Mouse (Mus musculus) lung, postnatal 0 days (tissue): ENCODE measurements around the gene Spocd1. TPM values are rescaled to one million over a fixed set of nuclear protein-coding genes. Genes with fewer than 3 reads are reported as not detected.

Experiments used
- ATAC-seq: fragments of 200-750 bp; cut with Nextera tagmentation; 2 replicates; pipeline ENCODE4 v1.8.0; 2017; ENCODE audit warnings: moderate library complexity
- DNase-seq: peaks from one replicate; pipeline ENCODE4 v3.0.0-alpha.2; 2016; ENCODE audit warnings: low spot score
- H3K27ac ChIP-seq: fragments of 300-500 bp; sonication (generic); 2 replicates; pipeline ENCODE4 v1.5.1; 2014; ENCODE audit warnings: antibody characterized with exemption, mild to moderate bottlenecking, low read length, mixed read lengths
- H3K27me3 ChIP-seq: fragments of 300-500 bp; sonication (generic); replicated peaks from 2 replicates; pipeline ENCODE4 v1.6.1; 2014; ENCODE audit warnings: low read length, mixed read lengths; ENCODE audit not compliant: insufficient read depth
- H3K36me3 ChIP-seq: fragments of 300-500 bp; sonication (generic); 2 replicates; pipeline ENCODE4 v1.6.1; 2014; ENCODE audit warnings: low read length, mixed read lengths; ENCODE audit not compliant: insufficient read depth
- H3K4me1 ChIP-seq: fragments of 300-500 bp; sonication (generic); 2 replicates; pipeline ENCODE4 v1.6.1; 2014; ENCODE audit warnings: antibody characterized with exemption, low read depth, low read length, mixed read lengths; ENCODE audit not compliant: insufficient read depth
- H3K4me2 ChIP-seq: fragments of 300-500 bp; sonication (generic); replicated peaks from 2 replicates; pipeline ENCODE4 v1.6.1; 2014; ENCODE audit warnings: low read depth, mild to moderate bottlenecking, low read length, moderate library complexity, mixed read lengths
- H3K4me3 ChIP-seq: fragments of 300-500 bp; sonication (generic); 2 replicates; pipeline ENCODE4 v1.5.1; 2014; ENCODE audit warnings: low read depth, low read length
- H3K9ac ChIP-seq: fragments of 300-500 bp; sonication (generic); replicated peaks from 2 replicates; pipeline ENCODE4 v1.6.1; 2014; ENCODE audit warnings: low read depth, mild to moderate bottlenecking
- H3K9me3 ChIP-seq: fragments of 300-500 bp; sonication (generic); 2 replicates; pipeline ENCODE4 v1.6.1; 2016; ENCODE audit warnings: low read length, mixed read lengths
- CTCF ChIP-seq: IDR thresholded peaks from 2 replicates; pipeline ENCODE4 v1.5.1; 2016; ENCODE audit warnings: antibody characterized with exemption, mild to moderate bottlenecking
- EP300 ChIP-seq: IDR thresholded peaks from 2 replicates; pipeline ENCODE4 v1.6.1; 2016; ENCODE audit warnings: antibody characterized with exemption, mild to moderate bottlenecking, control low read depth
- WGBS: fragments of 180-500 bp; shearing (Covaris S2); extraction: QIAGEN DNeasy Blood & Tissue Kit; methylation state at CpG from one replicate; pipeline ENCODE4 v1.1.7; 2014; 5-methylcytosine and 5-hydroxymethylcytosine counted together
- polyA plus RNA-seq: library from polyadenylated mRNA; unstranded; fragments of >200 nt; fragmentation: Nextera tagmentation; extraction: Ambion mirVana; gene quantifications from 2 replicates; pipeline ENCODE4 v1.2.1, GENCODE M21; 2015

Gene Spocd1
- polyA plus RNA-seq, 1 experiment from 2014 or later, result not detected

GRCm38 (mm10) chr4:129966201-129966600 lies 37.2 kb downstream of the Spocd1 start:
- WGBS, result 33% methylated on average over 10 of the region's 10 CpGs
- no peak for ATAC-seq

GRCm38 (mm10) chr4:129967024-129968014 lies 38.3 kb downstream of the Spocd1 start:
- Histone ChIP-seq H3K4me1 (no peaks in the 10 kb centered on the region), H3K4me2 (no peak overlapping the region), H3K9me3 (no peaks in the 10 kb centered on the region), H3K36me3 (no peaks in the 10 kb centered on the region), H3K27me3 (no peaks in the 10 kb centered on the region), H3K4me3 (no peak overlapping the region), H3K9ac (no peak overlapping the region), H3K27ac (no peak overlapping the region)
- DNase-seq, result no peak
- TF ChIP-seq CTCF (no peak), EP300 (no peak)
- 41% methylated on average over 12 of the region's 13 CpGs for WGBS
- ATAC-seq, result no peak

More at GRCm38 (mm10) chr4:129966201-129966600, 37.2 kb downstream of the Spocd1 start:
- H3K4me2 ChIP-seq, result no peak overlapping the region
- H3K27ac ChIP-seq, result no peak overlapping the region
- no peak overlapping the region for H3K4me3 ChIP-seq
- DNase-seq, result no peak
- TF ChIP-seq EP300 (no peak), CTCF (no peak)
- H3K27me3 ChIP-seq, result no peaks in the 10 kb centered on the region
- H3K36me3 ChIP-seq, result no peaks in the 10 kb centered on the region
- no peak overlapping the region for H3K9ac ChIP-seq
- H3K4me1 ChIP-seq, result no peaks in the 10 kb centered on the region
- H3K9me3 ChIP-seq, result no peaks in the 10 kb centered on the region

- WGBS, result 63% methylated on average over 8 of the region's 8 CpGs
- no peaks in the 10 kb centered on the region for H3K36me3 ChIP-seq
- no peak overlapping the region for H3K27ac ChIP-seq
- no peak overlapping the region for H3K4me3 ChIP-seq
- no peaks in the 10 kb centered on the region for H3K4me1 ChIP-seq
- no peak for DNase-seq
- no peaks in the 10 kb centered on the region for H3K9me3 ChIP-seq
- no peaks in the 10 kb centered on the region for H3K27me3 ChIP-seq
- H3K9ac ChIP-seq, result no peak overlapping the region
- no peak for ATAC-seq
- no peak overlapping the region for H3K4me2 ChIP-seq
- no peak for TF ChIP-seq EP300
- no peak for TF ChIP-seq CTCF
Observed at GRCm38 (mm10) chr4:129970168-129970567, 41.1 kb downstream of the Spocd1 start.

DNA sequence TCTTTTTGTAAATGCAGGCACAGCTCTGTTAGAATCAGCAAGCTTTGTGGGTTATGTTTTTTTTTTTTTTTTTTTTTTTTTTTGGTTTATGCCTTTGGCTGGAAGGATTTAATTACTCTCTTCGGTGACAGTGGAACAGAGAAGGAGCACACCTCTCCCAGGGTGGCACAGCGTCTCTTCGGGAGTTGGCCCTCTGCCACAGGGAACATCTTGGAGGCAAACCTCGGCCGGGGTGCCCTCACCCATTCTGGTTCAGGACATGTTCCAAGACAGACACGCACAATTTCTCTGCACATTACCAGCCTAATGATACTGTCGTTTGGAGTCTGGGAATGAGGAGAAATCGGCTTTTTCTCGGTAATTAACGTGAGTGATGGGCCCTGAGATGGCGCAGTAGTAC lies 41.8 kb downstream of the Spocd1 start:
- Histone ChIP-seq H3K9ac (no peak overlapping the region), H3K4me3 (no peak overlapping the region), H3K27me3 (no peaks in the 10 kb centered on the region), H3K36me3 (no peaks in the 10 kb centered on the region), H3K4me2 (no peak overlapping the region), H3K4me1 (no peaks in the 10 kb centered on the region), H3K27ac (no peak overlapping the region), H3K9me3 (no peaks in the 10 kb centered on the region)
- no peak for TF ChIP-seq EP300
- TF ChIP-seq CTCF, result no peak
- no peak for DNase-seq
- 88% methylated on average over 11 of the region's 11 CpGs for WGBS
- ATAC-seq, result no peak

- H3K4me2 ChIP-seq, result no peak overlapping the region
- 29% methylated on average over 7 of the region's 7 CpGs for WGBS
- H3K9ac ChIP-seq, result no peak overlapping the region
- no peaks in the 10 kb centered on the region for H3K9me3 ChIP-seq
- H3K36me3 ChIP-seq, result no peaks in the 10 kb centered on the region
- H3K4me3 ChIP-seq, result no peak overlapping the region
- TF ChIP-seq CTCF (no peak), EP300 (no peak)
- no peaks in the 10 kb centered on the region for H3K4me1 ChIP-seq
- H3K27me3 ChIP-seq, result no peaks in the 10 kb centered on the region
- DNase-seq, result no peak
- ATAC-seq, result no peak
- H3K27ac ChIP-seq, result no peak overlapping the region
Observed at GRCm38 (mm10) chr4:129971989-129972388, 42.9 kb downstream of the Spocd1 start.

DNA sequence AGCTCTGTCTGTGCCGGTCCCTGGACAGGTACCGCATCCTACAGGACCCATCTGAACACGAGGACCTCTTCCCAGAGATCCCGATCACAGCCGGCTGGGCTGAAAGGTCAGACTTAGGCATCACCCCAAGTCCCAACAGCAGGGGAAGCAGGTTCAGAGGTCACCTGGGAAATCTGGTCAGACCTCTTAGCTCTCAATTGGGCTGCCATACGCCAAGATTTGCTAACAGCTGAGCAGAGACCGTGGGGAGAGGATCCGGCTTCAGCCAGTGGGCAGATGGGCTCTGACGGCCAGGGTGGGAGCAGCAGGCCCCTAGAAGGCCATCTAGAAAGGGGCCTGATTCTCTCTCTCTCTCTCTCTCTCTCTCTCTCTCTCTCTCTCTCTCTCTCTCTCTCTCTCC lies 45.2 kb downstream of the Spocd1 start:
- no peak overlapping the region for H3K9ac ChIP-seq
- H3K4me2 ChIP-seq, result no peak overlapping the region
- no peaks in the 10 kb centered on the region for H3K27me3 ChIP-seq
- H3K4me1 ChIP-seq, result no peaks in the 10 kb centered on the region
- H3K9me3 ChIP-seq, result no peaks in the 10 kb centered on the region
- H3K4me3 ChIP-seq, result no peak overlapping the region
- TF ChIP-seq EP300 (no peak), CTCF (no peak)
- WGBS, result 65% methylated on average over 9 of the region's 9 CpGs
- no peaks in the 10 kb centered on the region for H3K36me3 ChIP-seq
- no peak overlapping the region for H3K27ac ChIP-seq
- ATAC-seq (no peak), DNase-seq (no peak)
